Mouse (Mus musculus): ENCODE measurements around the gene Hsfy2. TPM values are rescaled to one million over a fixed set of nuclear protein-coding genes. Genes with fewer than 3 reads are reported as not detected.

Hsfy2 gene
- polyA plus RNA-seq, 2 experiments = not detected

GRCm38 (mm10) chr1:56624304-56624703, 12.9 kb downstream of the Hsfy2 start:
- Histone ChIP-seq H3K36me3 (replicated peaks; ENCODE audit: control insufficient read depth, insufficient read depth, low read depth) (no peaks in the 10 kb centered on the region), H3K27me3 (ENCODE audit: control insufficient read depth, insufficient read depth, low read length) (no peaks in the 10 kb centered on the region), H3K9ac (replicated peaks) (no peak overlapping the region), H3K4me1 (replicated peaks; ENCODE audit: control insufficient read depth in 2 of 2, insufficient read depth in 2 of 2, low read length in 1 of 2) (no peaks in the 10 kb centered on the region), H3K4me2 (ENCODE audit: low read depth) (no peak overlapping the region), H3K4me3 (ENCODE audit: insufficient read depth in 1 of 2, low read depth in 2 of 2, low read length in 2 of 2) (no peak overlapping the region), H3K27ac (no peak overlapping the region), H3K9me3 (ENCODE audit: control insufficient read depth, low read length) (no peaks in the 10 kb centered on the region)
- DNase-seq (ENCODE audit: low read depth in 3 of 3, low spot score in 3 of 3) (no peak), ATAC-seq (ENCODE audit: insufficient read depth) (no peak)
- TF ChIP-seq CTCF (IDR thresholded peaks at IDR 0.05; ENCODE audit: low read depth) (no peak), EP300 (IDR thresholded peaks at IDR 0.05; ENCODE audit: low read depth) (no peak)
- WGBS (ENCODE audit: insufficient replicate concordance) = 53% methylated on average over 3 of the region's 3 CpGs

- Histone ChIP-seq H3K9ac (replicated peaks) (no peak overlapping the region), H3K9me3 (ENCODE audit: control insufficient read depth, low read length) (no peaks in the 10 kb centered on the region), H3K4me2 (ENCODE audit: low read depth) (no peak overlapping the region), H3K27me3 (ENCODE audit: control insufficient read depth, insufficient read depth, low read length) (no peaks in the 10 kb centered on the region), H3K4me1 (replicated peaks; ENCODE audit: control insufficient read depth in 2 of 2, insufficient read depth in 2 of 2, low read length in 1 of 2) (no peaks in the 10 kb centered on the region), H3K4me3 (ENCODE audit: insufficient read depth in 1 of 2, low read depth in 2 of 2, low read length in 2 of 2) (no peak overlapping the region), H3K27ac (no peak overlapping the region), H3K36me3 (replicated peaks; ENCODE audit: control insufficient read depth, insufficient read depth, low read depth) (no peaks in the 10 kb centered on the region)
- 61% methylated on average over 1 of the region's 1 CpGs for WGBS (ENCODE audit: insufficient replicate concordance)
- DNase-seq (ENCODE audit: low read depth in 3 of 3, low spot score in 3 of 3) (no peak), ATAC-seq (ENCODE audit: insufficient read depth) (no peak)
- no peak for TF ChIP-seq EP300 (IDR thresholded peaks at IDR 0.05; ENCODE audit: low read depth)
- TF ChIP-seq CTCF (IDR thresholded peaks at IDR 0.05; ENCODE audit: low read depth) = no peak
Measured at GRCm38 (mm10) chr1:56612384-56612783, 24.9 kb downstream of the Hsfy2 start.
